Mouse (Mus musculus): ENCODE measurements around the gene Vcp.

DNA sequence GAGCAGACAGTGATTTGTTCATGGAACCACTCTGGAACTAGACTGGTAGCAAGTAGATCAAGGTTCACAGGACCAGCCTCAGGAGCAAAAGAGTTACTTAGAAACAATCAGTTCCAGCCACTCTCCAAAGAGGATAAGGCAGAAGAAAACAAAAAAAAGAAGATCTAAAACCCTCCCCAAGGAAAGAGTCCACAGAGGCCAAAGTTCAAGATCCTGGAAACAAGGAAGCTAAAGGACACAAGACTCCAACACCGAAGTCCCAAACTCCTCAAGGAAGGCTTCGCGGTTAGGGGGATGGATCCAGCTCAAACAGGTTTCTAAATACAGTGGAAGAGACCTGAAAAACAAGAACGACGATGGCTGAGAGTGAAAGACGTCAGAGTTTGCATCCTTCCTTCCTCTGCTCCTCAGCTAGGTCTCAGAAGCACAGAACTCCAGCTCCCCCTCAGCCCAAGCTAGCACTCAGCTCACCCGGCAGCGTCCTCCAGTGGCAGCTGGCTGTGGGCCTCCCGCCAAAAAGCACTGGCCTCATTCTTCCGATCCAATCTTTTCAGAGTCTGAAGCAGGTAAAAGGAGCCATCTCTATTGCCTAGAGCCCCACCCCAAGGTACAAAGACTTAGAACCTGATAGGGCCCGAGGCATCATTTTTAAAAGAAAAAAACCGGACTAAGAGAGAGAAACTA, 2.6 kb upstream of the Vcp start:
- TF ChIP-seq CTCF (IDR thresholded peaks at IDR 0.05; ENCODE audit: control insufficient read depth, insufficient read depth, insufficient replicate concordance, low read depth, low read length) (no peak), POLR2A (IDR thresholded peaks at IDR 0.05; ENCODE audit: control insufficient read depth, low read depth, low read length) (no peak)
